Mouse (Mus musculus) MEL (cell line): Measurements from ENCODE around the gene Babam2. TPM values are rescaled to one million over a fixed set of nuclear protein-coding genes. Genes with fewer than 3 reads are reported as not detected.
A peak's percentile ranks its signal among the peaks of the same experiment; 100 is the strongest.

Source experiments
- DNase-seq: peaks from one replicate; pipeline ENCODE4 v3.0.0; 2011; ENCODE audit warnings: low read depth, low spot score
- H3K27ac ChIP-seq: 2 replicates; pipeline ENCODE4 v1.5.1; 2012; ENCODE audit warnings: low read depth, mild to moderate bottlenecking, control low read depth, low read length, moderate library complexity; ENCODE audit not compliant: control insufficient read depth
- H3K27me3 ChIP-seq, 2 experiments: fragments of 150-350 bp in 1 of 2; sonication (generic) in 1 of 2; 2 replicates each; pipeline ENCODE4 v1.6.1; 2012; ENCODE audit warnings: low read length in 2 of 2, mild to moderate bottlenecking in 2 of 2, improper control_type of control experiment in 1 of 2, moderate library complexity in 1 of 2; ENCODE audit not compliant: insufficient read depth in 2 of 2, control insufficient read depth in 1 of 2
- H3K36me3 ChIP-seq, 2 experiments: 2 replicates each; pipeline ENCODE4 v1.6.1; 2012 to 2014; ENCODE audit warnings: low read length in 2 of 2, improper control_type of control experiment in 1 of 2, inconsistent platforms in 1 of 2, mild to moderate bottlenecking in 1 of 2; ENCODE audit not compliant: insufficient read depth in 2 of 2, control insufficient read depth in 1 of 2
- H3K4me1 ChIP-seq, 2 experiments: fragments of 150-350 bp in 1 of 2; sonication (generic) in 1 of 2; 2 replicates each; pipeline ENCODE4 v1.6.1; 2012; ENCODE audit warnings: low read length in 2 of 2, improper control_type of control experiment in 1 of 2, mild to moderate bottlenecking in 1 of 2; ENCODE audit not compliant: insufficient read depth in 2 of 2, control insufficient read depth in 1 of 2
- H3K4me3 ChIP-seq, 2 experiments: fragments of 150-350 bp in 1 of 2; sonication (generic) in 1 of 2; 2 replicates each; pipeline ENCODE4 v1.5.1; 2012; ENCODE audit warnings: low read depth in 2 of 2, low read length in 2 of 2, mild to moderate bottlenecking in 2 of 2, moderate library complexity in 2 of 2, control low read depth in 1 of 2, improper control_type of control experiment in 1 of 2; ENCODE audit not compliant: control insufficient read depth in 1 of 2, insufficient read depth in 1 of 2
- H3K79me2 ChIP-seq: 2 replicates; pipeline ENCODE4 v1.6.1; 2012; ENCODE audit warnings: mild to moderate bottlenecking, low read length, moderate library complexity; ENCODE audit not compliant: control insufficient read depth, poor library complexity, insufficient read depth
- H3K9ac ChIP-seq: 2 replicates; pipeline ENCODE4 v1.6.1; 2012; ENCODE audit warnings: low read depth, mild to moderate bottlenecking, control low read depth, low read length, moderate library complexity; ENCODE audit not compliant: control insufficient read depth, poor library complexity, severe bottlenecking
- H3K9me3 ChIP-seq: fragments of 150-350 bp; sonication (generic); replicated peaks from 2 replicates; pipeline ENCODE4 v1.6.1; 2012; ENCODE audit warnings: mild to moderate bottlenecking, low read length, improper control_type of control experiment, moderate library complexity; ENCODE audit not compliant: insufficient read depth
- BHLHE40 ChIP-seq: IDR thresholded peaks from 2 replicates; pipeline ENCODE4 v1.6.1; 2012; ENCODE audit warnings: low read depth, mild to moderate bottlenecking, inconsistent platforms, low read length, improper control_type of control experiment, borderline replicate concordance
- CHD1 ChIP-seq: IDR thresholded peaks from 2 replicates; pipeline ENCODE4 v1.6.1; 2012; ENCODE audit warnings: low read depth, mild to moderate bottlenecking, inconsistent platforms, low read length, improper control_type of control experiment
- CHD2 ChIP-seq: IDR thresholded peaks from 2 replicates; pipeline ENCODE4 v1.6.1; 2011; ENCODE audit warnings: low read length, improper control_type of control experiment
- E2F4 ChIP-seq: IDR thresholded peaks from 2 replicates; pipeline ENCODE4 v1.6.1; 2011; ENCODE audit warnings: low read depth, low read length, improper control_type of control experiment, borderline replicate concordance
- ETS1 ChIP-seq: IDR thresholded peaks from 2 replicates; pipeline ENCODE4 v1.6.1; 2012; ENCODE audit warnings: low read depth, mild to moderate bottlenecking, inconsistent platforms, low read length, improper control_type of control experiment, moderate library complexity
- GABPA ChIP-seq: IDR thresholded peaks from 2 replicates; pipeline ENCODE4 v1.6.1; 2012; ENCODE audit warnings: low read depth, mild to moderate bottlenecking, inconsistent platforms, low read length, improper control_type of control experiment, moderate library complexity
- GATA1 ChIP-seq: IDR thresholded peaks from 2 replicates; pipeline ENCODE4 v1.6.1; 2011; ENCODE audit warnings: low read depth, low read length, improper control_type of control experiment
- JUND ChIP-seq: IDR thresholded peaks from 2 replicates; pipeline ENCODE4 v1.6.1; 2011; ENCODE audit warnings: low read depth, mild to moderate bottlenecking, improper control_type of control experiment, low read length
- KAT2A ChIP-seq: conservative IDR thresholded peaks from 2 replicates; pipeline ENCODE4 v1.6.1; 2012; ENCODE audit warnings: low read depth, low read length, improper control_type of control experiment, inconsistent platforms
- MAFK ChIP-seq: IDR thresholded peaks from 2 replicates; pipeline ENCODE4 v1.6.1; 2011; ENCODE audit warnings: low read depth, mild to moderate bottlenecking, low read length, improper control_type of control experiment, borderline replicate concordance
- MAX ChIP-seq: IDR thresholded peaks from 2 replicates; pipeline ENCODE4 v1.6.1; 2011; ENCODE audit warnings: low read length, improper control_type of control experiment
- MXI1 ChIP-seq: IDR thresholded peaks from 2 replicates; pipeline ENCODE4 v1.6.1; 2011; ENCODE audit warnings: mild to moderate bottlenecking, low read depth, low read length, improper control_type of control experiment
- MYB ChIP-seq: IDR thresholded peaks from 2 replicates; pipeline ENCODE4 v1.6.1; 2011; ENCODE audit warnings: mild to moderate bottlenecking, low read depth, low read length, improper control_type of control experiment
- MYC ChIP-seq: IDR thresholded peaks from 2 replicates; pipeline ENCODE4 v1.6.1; 2011; ENCODE audit warnings: low read depth, mild to moderate bottlenecking, low read length, improper control_type of control experiment, moderate library complexity
- NELFE ChIP-seq: IDR thresholded peaks from 2 replicates; pipeline ENCODE4 v1.6.1; 2011; ENCODE audit warnings: low read depth, low read length, improper control_type of control experiment
- NRF1 ChIP-seq: IDR thresholded peaks from 2 replicates; pipeline ENCODE4 v1.6.1; 2014; ENCODE audit warnings: low read depth, mild to moderate bottlenecking, inconsistent platforms, low read length, improper control_type of control experiment, moderate library complexity; ENCODE audit not compliant: poor library complexity, insufficient read depth, severe bottlenecking
- POLR2A ChIP-seq, 2 experiments: IDR thresholded peaks; 2 replicates each; pipeline ENCODE4 v1.6.1; 2011 to 2012; ENCODE audit warnings: low read length in 2 of 2, mild to moderate bottlenecking in 2 of 2, control low read depth in 1 of 2, improper control_type of control experiment in 1 of 2, low read depth in 1 of 2, moderate library complexity in 1 of 2; ENCODE audit not compliant: control insufficient read depth in 1 of 2, insufficient read depth in 1 of 2, poor library complexity in 1 of 2
- POLR2AphosphoS2 ChIP-seq: IDR thresholded peaks from 2 replicates; pipeline ENCODE4 v1.6.1; 2011; ENCODE audit warnings: low read length, improper control_type of control experiment
- POLR2AphosphoS5 ChIP-seq: IDR thresholded peaks from 2 replicates; pipeline ENCODE4 v1.6.1; 2012; ENCODE audit warnings: low read depth, borderline replicate concordance, mild to moderate bottlenecking, inconsistent platforms, low read length, moderate library complexity, mixed read lengths
- RAD21 ChIP-seq: IDR thresholded peaks from 2 replicates; pipeline ENCODE4 v1.6.1; 2011; ENCODE audit warnings: mild to moderate bottlenecking, low read depth, low read length, improper control_type of control experiment
- RCOR1 ChIP-seq: IDR thresholded peaks from 2 replicates; pipeline ENCODE4 v1.6.1; 2012; ENCODE audit warnings: low read depth, mild to moderate bottlenecking, inconsistent platforms, low read length, improper control_type of control experiment
- SIN3A ChIP-seq: IDR thresholded peaks from 2 replicates; pipeline ENCODE4 v1.6.1; 2012; ENCODE audit warnings: low read length, improper control_type of control experiment, inconsistent platforms
- SMC3 ChIP-seq: IDR thresholded peaks from 2 replicates; pipeline ENCODE4 v1.6.1; 2011; ENCODE audit warnings: low read depth, low read length, improper control_type of control experiment
- TAL1 ChIP-seq: IDR thresholded peaks from 2 replicates; pipeline ENCODE4 v1.6.1; 2012; ENCODE audit warnings: mild to moderate bottlenecking, inconsistent platforms, low read length, moderate library complexity, mixed read lengths
- TBP ChIP-seq: IDR thresholded peaks from 2 replicates; pipeline ENCODE4 v1.8.0; 2011; ENCODE audit warnings: low read depth, low read length, improper control_type of control experiment
- TCF12 ChIP-seq: IDR thresholded peaks from 2 replicates; pipeline ENCODE4 v1.6.1; 2014; ENCODE audit warnings: low read depth, mild to moderate bottlenecking, inconsistent platforms, low read length, improper control_type of control experiment, moderate library complexity
- ZMIZ1 ChIP-seq: IDR thresholded peaks from 2 replicates; pipeline ENCODE4 v1.6.1; 2012; ENCODE audit warnings: low read depth, mild to moderate bottlenecking, inconsistent platforms, low read length, improper control_type of control experiment, moderate library complexity
- ZNF384 ChIP-seq: IDR thresholded peaks from 2 replicates; pipeline ENCODE4 v1.6.1; 2012; ENCODE audit warnings: low read depth, mild to moderate bottlenecking, inconsistent platforms, low read length, improper control_type of control experiment
- polyA plus RNA-seq, 2 experiments: library from polyadenylated mRNA; stranded (reverse) in 1 of 2; unstranded in 1 of 2; fragments of >175 nt in 1 of 2; fragments of >200 nt in 1 of 2; gene quantifications; 2 replicates each; pipeline versions ENCODE4 v1.2.1 to v1.2.4; 2012; ENCODE audit warnings: low replicate concordance in 2 of 2, low read depth in 1 of 2; ENCODE audit not compliant: insufficient read length in 2 of 2, insufficient read depth in 1 of 2, missing spikeins in 1 of 2
- total RNA-seq: library from RNA; depleted of rRNA; stranded (reverse); fragments of 300-350 nt; gene quantifications from 2 replicates; pipeline ENCODE4 v1.2.3, GENCODE M21; 2012

The Babam2 gene
- total and polyA plus RNA-seq, 3 experiments, result 43.3 to 86.6 TPM; not detected in 1

GRCm38 (mm10) chr5:31950532-31950931 lies 253.0 kb downstream of the Babam2 start:
- H3K36me3 ChIP-seq, result no peaks in the 10 kb centered on the region
- no peaks in the 10 kb centered on the region for H3K27me3 ChIP-seq

GRCm38 (mm10) chr5:31955184-31955583 lies 257.7 kb downstream of the Babam2 start:
- H3K9ac ChIP-seq, result no peak overlapping the region
- no peak for DNase-seq
- H3K79me2 ChIP-seq, result no peaks in the 10 kb centered on the region
- no peaks in the 10 kb centered on the region for H3K9me3 ChIP-seq
- no peaks in the 10 kb centered on the region for H3K27me3 ChIP-seq
- no peak for TF ChIP-seq MAX
- H3K27ac ChIP-seq, result no peak overlapping the region
- H3K4me3 ChIP-seq, result no peak overlapping the region
- no peaks in the 10 kb centered on the region for H3K4me1 ChIP-seq
- H3K36me3 ChIP-seq, result no peaks in the 10 kb centered on the region; a peak in 1 of 4 replicates

More at GRCm38 (mm10) chr5:31950532-31950931, 253.0 kb downstream of the Babam2 start:
- Histone ChIP-seq H3K4me3 (no peak overlapping the region), H3K27ac (no peak overlapping the region), H3K9me3 (no peaks in the 10 kb centered on the region), H3K9ac (no peak overlapping the region), H3K4me1 (no peaks in the 10 kb centered on the region), H3K79me2 (no peaks in the 10 kb centered on the region)
- DNase-seq, result no peak
- TF ChIP-seq POLR2AphosphoS2, result no peak
- TF ChIP-seq NELFE, result no peak
- no peak for TF ChIP-seq CHD2
- TF ChIP-seq MAFK, result no peak
- no peak for TF ChIP-seq SMC3
- TF ChIP-seq RCOR1, result no peak
- no peak for TF ChIP-seq TBP
- TF ChIP-seq GATA1, result no peak
- TF ChIP-seq E2F4, result no peak
- TF ChIP-seq POLR2AphosphoS5, result no peak

- Histone ChIP-seq H3K27me3 (no peaks in the 10 kb centered on the region), H3K27ac (no peak overlapping the region), H3K9ac (no peak overlapping the region), H3K36me3 (peaks cover 0 to 5% of the 10 kb centered on the region in 2 experiments; a peak in 2 of 4 replicates), H3K4me3 (no peak overlapping the region), H3K79me2 (no peaks in the 10 kb centered on the region), H3K9me3 (no peaks in the 10 kb centered on the region), H3K4me1 (peaks cover 5% of the 10 kb centered on the region in 2 experiments)
- DNase-seq, result peak; percentile 65
- TF ChIP-seq MXI1, result no peak
- TF ChIP-seq POLR2A (IDR thresholded peaks at IDR 0.05; ENCODE audit: control insufficient read depth in 1 of 2, insufficient read depth in 1 of 2, low read depth in 1 of 2, low read length in 2 of 2, poor library complexity in 1 of 2), result no peak
- no peak for TF ChIP-seq POLR2AphosphoS5
- TF ChIP-seq TBP, result no peak
- TF ChIP-seq MAX, result no peak
- TF ChIP-seq MYB, result no peak
- TF ChIP-seq BHLHE40, result no peak
- no peak for TF ChIP-seq RAD21
- no peak for TF ChIP-seq JUND
- TF ChIP-seq NRF1, result no peak
- no peak for TF ChIP-seq GABPA
- TF ChIP-seq ZMIZ1, result no peak
- TF ChIP-seq TAL1, result no peak
- no peak for TF ChIP-seq KAT2A
- TF ChIP-seq SMC3, result 0 out of 2 replicates have a peak, but pooled peaks have one; percentile 7
- TF ChIP-seq MYC, result no peak
- peak; percentile 35 for TF ChIP-seq ETS1
- TF ChIP-seq CHD1, result no peak
- TF ChIP-seq TCF12, result 0 out of 2 replicates have a peak, but pooled peaks have one; percentile 18
- no peak for TF ChIP-seq ZNF384
- no peak for TF ChIP-seq POLR2AphosphoS2
- TF ChIP-seq SIN3A, result no peak
These were observed 258.9 kb downstream of the Babam2 start for GRCm38 (mm10) chr5:31956336-31956735.
